Comparison of ENCODE assay signal across 8 mouse cellular contexts in the genomic region with DNA sequence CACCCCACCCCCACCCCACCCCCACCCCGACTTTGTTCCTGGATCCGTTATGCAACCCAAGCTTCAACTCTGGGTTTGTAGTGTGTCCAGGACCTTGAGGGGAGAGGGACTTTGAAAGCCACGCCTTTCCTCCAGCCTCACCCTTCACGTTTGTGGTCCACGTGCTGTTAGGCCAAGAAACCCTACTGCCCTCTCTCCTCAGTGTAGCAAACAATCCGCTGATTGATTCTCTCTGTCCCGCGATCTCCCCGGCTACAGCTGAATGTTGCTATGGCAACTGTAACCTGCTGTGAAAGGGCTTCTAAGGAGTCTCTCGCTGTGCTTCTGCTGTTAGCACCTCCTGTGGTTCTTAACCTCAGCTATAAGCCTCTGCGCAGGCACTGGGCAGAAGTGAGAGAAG. TPM values are rescaled to one million over a fixed set of nuclear protein-coding genes. Genes with fewer than 3 reads are reported as not detected.
A peak's percentile ranks its signal among the peaks of the same experiment; 100 is the strongest.
DNase-seq lines count a peak whose midpoint lies in the region; ATAC-seq lines count a peak whose summit lies in the region.

No protein-coding gene starts in this region.

- peak; percentile 92 for ATAC-seq in forebrain, embryonic 12.5 days (ENCODE audit: low FRiP score)
- ATAC-seq in liver, embryonic 13.5 days (ENCODE audit: low read depth) = peak; percentile 53

- intact Hi-C loops in heart, postnatal 25 days (cut with DNase I) = no loop called here

- peak overlapping the region; percentile 84 for H3K27ac ChIP-seq in forebrain, embryonic 12.5 days
- peak overlapping the region; percentile 18; the same call in 1 of the 2 replicates for H3K27ac ChIP-seq in liver, embryonic 13.5 days

- peak; percentile 33 for DNase-seq in CD4-positive helper T cell, adult 2 months (ENCODE audit: low read depth, low spot score)
- DNase-seq in adrenal gland, postnatal 36 days = peak; percentile 83 to 86
- DNase-seq in heart, postnatal 25 days (ENCODE audit: low spot score) = peak; percentile 76
- DNase-seq in kidney, postnatal 4 days = peak; percentile 62 to 80
- DNase-seq in liver, embryonic 13.5 days = no peak
- peak; percentile 84 for DNase-seq in neural tube, embryonic 10.5 days (ENCODE audit: extremely low spot score, low spot score)
- DNase-seq in thymus, postnatal 25 days = peak; percentile 26

- no peaks in the 10 kb centered on the region for H3K27me3 ChIP-seq in forebrain, embryonic 12.5 days
- H3K27me3 ChIP-seq in liver, embryonic 13.5 days = no peaks in the 10 kb centered on the region

- H3K4me1 ChIP-seq in forebrain, embryonic 12.5 days = peaks cover 39% of the 10 kb centered on the region
- peaks cover 19% of the 10 kb centered on the region for H3K4me1 ChIP-seq in liver, embryonic 13.5 days (replicated peaks)

- H3K4me2 ChIP-seq in forebrain, embryonic 12.5 days = peak overlapping the region; percentile 37
- H3K4me2 ChIP-seq in liver, embryonic 13.5 days = peak overlapping the region; percentile 36; the same call in 1 of the 2 replicates

- 0% methylated on average over 11 of the region's 11 CpGs for WGBS in forebrain, embryonic 12.5 days
- 12% methylated on average over 11 of the region's 11 CpGs for WGBS in liver, embryonic 13.5 days (ENCODE audit: insufficient replicate concordance)

- peak overlapping the region; percentile 0; the same call in 1 of the 2 replicates for H3K9ac ChIP-seq in forebrain, embryonic 12.5 days
- H3K9ac ChIP-seq in liver, embryonic 13.5 days = no peak overlapping the region

- H3K36me3 ChIP-seq in forebrain, embryonic 12.5 days (replicated peaks) = no peaks in the 10 kb centered on the region
- H3K36me3 ChIP-seq in liver, embryonic 13.5 days = no peaks in the 10 kb centered on the region

- peak overlapping the region; percentile 1; the same call in 1 of the 2 replicates for H3K4me3 ChIP-seq in forebrain, embryonic 12.5 days (replicated peaks)
- no peak overlapping the region for H3K4me3 ChIP-seq in liver, embryonic 13.5 days (replicated peaks)

- H3K9me3 ChIP-seq in forebrain, embryonic 12.5 days = no peaks in the 10 kb centered on the region
- H3K9me3 ChIP-seq in liver, embryonic 13.5 days (replicated peaks) = no peaks in the 10 kb centered on the region

RNA-seq across cellular contexts. Expression of gene Por, which starts 5.0 kb away (rescaled TPM):
- 100 to 1,000 TPM; 300 to 324 TPM for total RNA-seq in adrenal gland, postnatal 36 days (2021)
- 127 and 135 TPM in 2 replicates for polyA plus RNA-seq in forebrain, embryonic 12.5 days (2016; fragmentation: Nextera tagmentation; extraction: Ambion mirVana)
- 10 to 100 TPM; 50.7 to 65.8 TPM for total RNA-seq in heart, postnatal 25 days (2021)
- polyA plus RNA-seq in liver, embryonic 13.5 days (2015; fragmentation: Nextera tagmentation; extraction: Ambion mirVana) = 26.7 and 31.2 TPM in 2 replicates

RNA-seq across cellular contexts. Expression of gene Rhbdd2, which starts 42.4 kb away (rescaled TPM):
- total RNA-seq in adrenal gland, postnatal 36 days (2021) = 10 to 100 TPM; 46.9 to 48.8 TPM
- 59.3 and 61.4 TPM in 2 replicates for polyA plus RNA-seq in forebrain, embryonic 12.5 days (2016; fragmentation: Nextera tagmentation; extraction: Ambion mirVana)
- total RNA-seq in heart, postnatal 25 days (2021) = 10 to 100 TPM; 15.5 to 17.2 TPM
- polyA plus RNA-seq in liver, embryonic 13.5 days (2015; fragmentation: Nextera tagmentation; extraction: Ambion mirVana) = 11.4 and 12.2 TPM in 2 replicates

Comparison
In these comparisons a context has a peak if more than half of its experiments do, and no peak if none do; other contexts are left out.
1. RNA of gene Por, which starts 5.0 kb away (total RNA-seq): 300 to 324 TPM in adrenal gland, postnatal 36 days; 50.7 to 65.8 TPM in heart, postnatal 25 days; every median in the first group is over 4 times any median in the second.